Mouse (Mus musculus): Measurements from ENCODE around the gene Fry. TPM values are rescaled to one million over a fixed set of nuclear protein-coding genes. Genes with fewer than 3 reads are reported as not detected.
A peak's percentile ranks its signal among the peaks of the same experiment; 100 is the strongest.

Fry gene
- polyA plus RNA-seq, 1 experiment: 5.6 TPM

DNA sequence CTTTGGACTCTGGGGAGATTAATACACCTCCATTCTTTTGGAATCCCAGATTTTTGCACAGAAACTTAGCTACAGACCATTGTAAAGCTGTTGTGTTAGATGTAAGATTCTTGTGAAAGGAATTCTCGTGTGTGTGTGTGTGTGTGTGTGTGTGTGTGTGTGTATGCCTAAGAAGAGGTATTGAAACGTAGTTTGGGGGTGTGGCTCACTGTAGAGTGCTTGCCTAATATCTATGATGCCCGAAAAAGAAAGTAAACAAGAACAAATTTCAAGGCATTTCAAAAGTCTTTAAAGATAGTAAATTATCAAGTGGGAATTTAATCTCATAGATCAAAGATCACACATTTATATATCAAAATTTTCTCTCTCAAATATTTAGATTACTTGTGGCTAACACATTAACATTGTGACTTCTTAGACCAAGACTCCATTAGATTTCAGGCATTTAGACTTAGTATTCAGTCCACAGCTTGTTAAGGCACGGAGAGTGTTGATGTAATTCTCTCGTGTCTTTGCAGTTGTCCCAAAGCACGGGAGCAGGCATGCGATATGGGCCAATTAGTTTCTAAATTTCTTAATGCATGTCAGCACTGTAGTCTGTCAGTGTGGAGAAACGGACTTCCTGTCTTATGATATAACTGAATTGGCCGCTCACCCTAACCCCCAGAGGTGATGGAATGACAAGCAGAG, 2.1 kb upstream of the Fry start:
- H3K4me3 ChIP-seq (ENCODE audit: low read depth, low read length): no peak overlapping the region
- H3K4me1 ChIP-seq (ENCODE audit: control insufficient read depth, insufficient read depth, insufficient read length, low read length): peaks cover 4% of the 10 kb centered on the region
- no peaks in the 10 kb centered on the region for H3K36me3 ChIP-seq (ENCODE audit: control insufficient read depth, insufficient read depth, low read length)
- no peak overlapping the region for H3K27ac ChIP-seq (ENCODE audit: insufficient read depth, low read depth, low read length)
- H3K27me3 ChIP-seq (ENCODE audit: control insufficient read depth, insufficient read depth, low read length): no peaks in the 10 kb centered on the region
- no peak for TF ChIP-seq CTCF (IDR thresholded peaks at IDR 0.05; ENCODE audit: extremely low read depth, insufficient read length, insufficient replicate concordance, low read depth, low read length)
- 50% methylated on average over 9 of the region's 9 CpGs for WGBS

DNA sequence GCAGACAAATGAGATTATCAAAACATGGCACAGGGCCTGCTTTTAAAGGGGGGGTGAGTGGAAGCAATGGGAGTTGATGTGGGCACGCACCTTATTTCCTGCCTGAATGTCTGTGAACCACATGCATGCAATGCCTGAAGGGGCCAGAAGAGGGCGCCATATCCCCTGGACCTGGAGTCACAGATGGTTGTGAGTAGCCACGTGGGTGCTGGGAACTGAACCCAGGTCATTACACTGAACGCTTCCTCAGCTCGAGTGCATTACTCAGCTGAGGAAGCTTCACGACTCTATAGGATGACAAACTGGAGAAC, 1.6 kb upstream of the Fry start:
- 89% methylated on average over 6 of the region's 6 CpGs for WGBS

DNA sequence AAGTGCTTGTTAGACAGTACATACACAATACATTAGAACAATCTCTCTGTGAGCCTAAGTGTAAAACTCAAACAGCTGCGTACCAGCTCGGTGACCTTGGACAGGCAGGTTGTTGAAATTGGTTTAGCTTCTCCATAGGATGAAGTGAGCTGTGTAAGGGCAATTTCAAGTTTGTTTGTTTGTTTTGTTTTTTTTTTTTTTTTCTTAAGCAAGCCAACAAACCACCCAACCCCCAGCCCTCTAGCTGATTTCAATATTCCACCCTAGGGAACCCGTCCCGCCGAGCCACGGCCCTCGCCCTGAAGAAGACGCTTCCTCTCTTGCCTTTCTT, 356 bp upstream of the Fry start:
- Histone ChIP-seq H3K4me3 (ENCODE audit: low read depth, low read length) (peak overlapping the region; percentile 85), H3K27ac (ENCODE audit: insufficient read depth, low read depth, low read length) (no peak overlapping the region), H3K27me3 (ENCODE audit: control insufficient read depth, insufficient read depth, low read length) (no peaks in the 10 kb centered on the region), H3K36me3 (ENCODE audit: control insufficient read depth, insufficient read depth, low read length) (no peaks in the 10 kb centered on the region), H3K4me1 (ENCODE audit: control insufficient read depth, insufficient read depth, insufficient read length, low read length) (peaks cover 4% of the 10 kb centered on the region)
- no peak for TF ChIP-seq POLR2A (IDR thresholded peaks at IDR 0.05; ENCODE audit: low read depth, low read length)
- no peak for TF ChIP-seq CTCF (IDR thresholded peaks at IDR 0.05; ENCODE audit: extremely low read depth, insufficient read length, insufficient replicate concordance, low read depth, low read length)
- WGBS: 13% methylated on average over 8 of the region's 8 CpGs

More for the DNA sequence above, 1.6 kb upstream of the Fry start:
- Histone ChIP-seq H3K4me1 (ENCODE audit: control insufficient read depth, insufficient read depth, insufficient read length, low read length) (peaks cover 4% of the 10 kb centered on the region), H3K36me3 (ENCODE audit: control insufficient read depth, insufficient read depth, low read length) (no peaks in the 10 kb centered on the region), H3K27me3 (ENCODE audit: control insufficient read depth, insufficient read depth, low read length) (no peaks in the 10 kb centered on the region), H3K4me3 (ENCODE audit: low read depth, low read length) (no peak overlapping the region), H3K27ac (ENCODE audit: insufficient read depth, low read depth, low read length) (no peak overlapping the region)
- TF ChIP-seq POLR2A (IDR thresholded peaks at IDR 0.05; ENCODE audit: low read depth, low read length): no peak
- TF ChIP-seq CTCF (IDR thresholded peaks at IDR 0.05; ENCODE audit: extremely low read depth, insufficient read length, insufficient replicate concordance, low read depth, low read length): peak; percentile 59; the same call in 1 of the 2 replicates

DNA sequence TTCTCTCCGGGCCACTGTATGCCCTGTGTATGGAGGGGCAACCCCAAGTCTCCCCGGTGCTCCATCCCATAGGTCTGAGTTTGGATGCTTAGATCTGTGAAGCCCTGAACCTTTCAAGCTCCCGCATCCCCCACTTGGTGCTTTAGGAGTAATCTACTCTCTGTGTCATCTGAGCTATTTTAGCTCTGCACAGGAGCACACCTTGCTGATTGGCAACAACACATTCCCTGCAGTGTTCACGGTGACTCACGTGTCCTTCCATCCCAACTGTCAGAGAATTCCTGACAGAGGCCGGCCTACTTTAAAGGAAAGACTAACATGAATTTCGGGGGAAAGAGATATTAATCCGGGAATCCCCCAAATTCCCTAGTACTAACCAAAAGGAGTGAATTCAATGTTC, 2.2 kb downstream of the Fry start:
- Histone ChIP-seq H3K36me3 (ENCODE audit: control insufficient read depth, insufficient read depth, low read length) (no peaks in the 10 kb centered on the region), H3K4me3 (ENCODE audit: low read depth, low read length) (no peak overlapping the region), H3K27me3 (ENCODE audit: control insufficient read depth, insufficient read depth, low read length) (no peaks in the 10 kb centered on the region), H3K27ac (ENCODE audit: insufficient read depth, low read depth, low read length) (no peak overlapping the region), H3K4me1 (ENCODE audit: control insufficient read depth, insufficient read depth, insufficient read length, low read length) (peaks cover 4% of the 10 kb centered on the region)
- TF ChIP-seq CTCF (IDR thresholded peaks at IDR 0.05; ENCODE audit: extremely low read depth, insufficient read length, insufficient replicate concordance, low read depth, low read length): no peak
- no peak for TF ChIP-seq POLR2A (IDR thresholded peaks at IDR 0.05; ENCODE audit: low read depth, low read length)
- WGBS: 94% methylated on average over 8 of the region's 8 CpGs

DNA sequence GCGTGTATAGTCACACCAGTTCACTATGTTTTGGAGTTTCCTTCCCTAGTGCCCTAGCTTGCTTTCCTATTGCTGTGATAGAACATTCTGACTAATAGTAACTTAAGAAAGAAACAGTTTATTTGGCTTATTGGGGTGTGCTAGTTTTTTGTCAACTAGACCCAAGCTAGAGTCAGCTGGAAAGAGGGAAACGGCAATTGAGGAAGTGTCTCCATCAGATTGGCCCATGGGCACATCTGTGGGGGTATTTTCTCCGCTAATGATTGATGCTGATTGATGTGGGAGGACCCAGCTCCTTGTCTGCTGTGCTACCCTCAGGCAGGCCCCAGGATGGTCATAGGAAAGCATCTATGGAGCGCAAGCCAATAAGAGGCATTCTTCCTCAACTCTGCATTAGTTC, 3.6 kb downstream of the Fry start:
- Histone ChIP-seq H3K27ac (ENCODE audit: insufficient read depth, low read depth, low read length) (no peak overlapping the region), H3K27me3 (ENCODE audit: control insufficient read depth, insufficient read depth, low read length) (no peaks in the 10 kb centered on the region), H3K4me1 (ENCODE audit: control insufficient read depth, insufficient read depth, insufficient read length, low read length) (peaks cover 4% of the 10 kb centered on the region), H3K4me3 (ENCODE audit: low read depth, low read length) (no peak overlapping the region), H3K36me3 (ENCODE audit: control insufficient read depth, insufficient read depth, low read length) (no peaks in the 10 kb centered on the region)
- 82% methylated on average over 4 of the region's 4 CpGs for whole genome bisulfite sequencing
- TF ChIP-seq CTCF (IDR thresholded peaks at IDR 0.05; ENCODE audit: extremely low read depth, insufficient read length, insufficient replicate concordance, low read depth, low read length): no peak

DNA sequence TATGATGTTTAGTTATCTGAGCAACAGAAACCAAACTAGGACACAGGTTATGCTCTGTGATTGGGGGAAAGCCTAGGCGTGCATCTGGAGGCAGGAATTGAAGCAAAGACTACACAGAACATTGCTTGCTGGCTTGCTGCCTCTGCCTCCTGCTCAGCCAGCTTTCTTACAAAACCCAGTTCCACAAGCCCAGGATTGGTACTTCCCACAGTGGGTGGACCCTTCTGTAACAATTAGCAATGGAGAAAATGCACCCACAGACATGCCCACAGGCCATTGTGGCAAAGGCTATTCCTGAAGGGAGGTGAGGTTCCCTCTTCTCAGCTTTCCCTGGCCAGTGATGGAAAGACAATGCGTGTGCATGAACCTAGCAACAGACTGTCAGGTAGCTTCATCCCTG, 4.1 kb downstream of the Fry start:
- WGBS: 78% methylated on average over 2 of the region's 2 CpGs
- no peak for TF ChIP-seq CTCF (IDR thresholded peaks at IDR 0.05; ENCODE audit: extremely low read depth, insufficient read length, insufficient replicate concordance, low read depth, low read length)
- H3K36me3 ChIP-seq (ENCODE audit: control insufficient read depth, insufficient read depth, low read length): no peaks in the 10 kb centered on the region

DNA sequence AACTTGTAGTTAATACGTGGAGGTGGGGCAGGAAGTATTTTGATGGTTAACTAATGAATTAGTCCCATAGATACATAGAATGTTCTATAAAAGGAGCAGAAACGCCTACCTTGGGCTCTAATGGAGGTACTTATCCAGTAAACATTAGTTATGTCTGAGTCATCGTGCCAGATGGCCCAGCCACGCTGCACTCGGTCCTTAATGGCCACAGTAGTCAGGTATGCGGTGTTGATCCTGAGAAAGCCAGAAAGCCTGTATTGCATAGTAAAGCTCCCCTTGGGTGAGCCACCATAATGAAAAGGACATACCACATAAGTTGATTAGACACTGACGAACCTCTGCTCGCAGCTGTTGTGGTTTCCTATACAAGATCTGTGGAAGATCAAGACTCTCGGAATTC, 7.5 kb downstream of the Fry start:
- Histone ChIP-seq H3K27me3 (ENCODE audit: control insufficient read depth, insufficient read depth, low read length) (no peaks in the 10 kb centered on the region), H3K4me1 (ENCODE audit: control insufficient read depth, insufficient read depth, insufficient read length, low read length) (no peaks in the 10 kb centered on the region), H3K36me3 (ENCODE audit: control insufficient read depth, insufficient read depth, low read length) (no peaks in the 10 kb centered on the region), H3K27ac (ENCODE audit: insufficient read depth, low read depth, low read length) (no peak overlapping the region), H3K4me3 (ENCODE audit: low read depth, low read length) (no peak overlapping the region)
- TF ChIP-seq POLR2A (IDR thresholded peaks at IDR 0.05; ENCODE audit: low read depth, low read length) (no peak), CTCF (IDR thresholded peaks at IDR 0.05; ENCODE audit: extremely low read depth, insufficient read length, insufficient replicate concordance, low read depth, low read length) (no peak)
- WGBS: 67% methylated on average over 9 of the region's 9 CpGs

More for the DNA sequence above, 4.1 kb downstream of the Fry start:
- peaks cover 4% of the 10 kb centered on the region for H3K4me1 ChIP-seq (ENCODE audit: control insufficient read depth, insufficient read depth, insufficient read length, low read length)
- H3K27me3 ChIP-seq (ENCODE audit: control insufficient read depth, insufficient read depth, low read length): no peaks in the 10 kb centered on the region
- H3K4me3 ChIP-seq (ENCODE audit: low read depth, low read length): no peak overlapping the region
- H3K27ac ChIP-seq (ENCODE audit: insufficient read depth, low read depth, low read length): no peak overlapping the region

DNA sequence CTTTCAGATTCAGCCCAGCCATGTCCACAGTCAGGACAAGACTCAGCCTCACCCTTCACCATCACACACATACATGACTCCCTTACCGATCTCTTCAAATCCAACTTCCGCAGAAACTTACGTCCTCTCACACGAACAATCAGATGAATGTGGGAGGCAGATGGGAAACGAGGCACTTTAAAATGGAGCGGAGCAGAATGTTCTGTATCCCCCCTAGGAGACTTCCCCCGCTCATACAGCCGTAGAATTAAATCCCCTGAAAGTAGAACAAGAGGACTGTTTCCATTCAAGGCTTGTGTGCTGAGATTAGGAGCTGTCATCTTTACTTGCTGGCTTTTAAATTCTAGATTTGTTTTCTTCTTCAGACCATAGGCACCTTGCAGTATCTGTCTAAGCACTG, 10.0 kb downstream of the Fry start:
- Histone ChIP-seq H3K4me1 (ENCODE audit: control insufficient read depth, insufficient read depth, insufficient read length, low read length) (no peaks in the 10 kb centered on the region), H3K27ac (ENCODE audit: insufficient read depth, low read depth, low read length) (no peak overlapping the region), H3K36me3 (ENCODE audit: control insufficient read depth, insufficient read depth, low read length) (no peaks in the 10 kb centered on the region), H3K4me3 (ENCODE audit: low read depth, low read length) (no peak overlapping the region), H3K27me3 (ENCODE audit: control insufficient read depth, insufficient read depth, low read length) (no peaks in the 10 kb centered on the region)
- WGBS: 86% methylated on average over 8 of the region's 8 CpGs
- TF ChIP-seq POLR2A (IDR thresholded peaks at IDR 0.05; ENCODE audit: low read depth, low read length): no peak
- TF ChIP-seq CTCF (IDR thresholded peaks at IDR 0.05; ENCODE audit: extremely low read depth, insufficient read length, insufficient replicate concordance, low read depth, low read length): no peak
